Mouse (Mus musculus) hindbrain, postnatal 0 days (tissue): ENCODE measurements around the gene Npw. TPM values are rescaled to one million over a fixed set of nuclear protein-coding genes. Genes with fewer than 3 reads are reported as not detected.

Experiments
- ATAC-seq: fragments of 200-750 bp; cut with Nextera tagmentation; 2 replicates; pipeline ENCODE4 v1.8.0; 2017; ENCODE audit warnings: mild to moderate bottlenecking, moderate TSS enrichment, moderate library complexity
- DNase-seq: peaks from one replicate; pipeline ENCODE4 v3.0.0-alpha.2; 2015; ENCODE audit warnings: low spot score
- H3K27ac ChIP-seq: fragments of 300-500 bp; sonication (generic); 2 replicates; pipeline ENCODE4 v1.5.1; 2014; ENCODE audit warnings: mild to moderate bottlenecking
- H3K27me3 ChIP-seq: fragments of 300-500 bp; sonication (generic); 2 replicates; pipeline ENCODE4 v1.6.1; 2014; ENCODE audit warnings: low read length, mixed read lengths; ENCODE audit not compliant: insufficient read depth
- H3K36me3 ChIP-seq: fragments of 300-500 bp; sonication (generic); 2 replicates; pipeline ENCODE4 v1.6.1; 2014; ENCODE audit warnings: low read length, mixed read lengths; ENCODE audit not compliant: insufficient read depth
- H3K4me1 ChIP-seq: fragments of 300-500 bp; sonication (generic); 2 replicates; pipeline ENCODE4 v1.6.1; 2014; ENCODE audit warnings: antibody characterized with exemption, low read length, mixed read lengths; ENCODE audit not compliant: insufficient read depth
- H3K4me2 ChIP-seq: fragments of 300-500 bp; sonication (generic); 2 replicates; pipeline ENCODE4 v1.6.1; 2014; ENCODE audit warnings: low read depth, mild to moderate bottlenecking, low read length, moderate library complexity, mixed read lengths
- H3K4me3 ChIP-seq: fragments of 300-500 bp; sonication (generic); 2 replicates; pipeline ENCODE4 v1.5.1; 2014; ENCODE audit warnings: low read length
- H3K9ac ChIP-seq: fragments of 300-500 bp; sonication (generic); replicated peaks from 2 replicates; pipeline ENCODE4 v1.6.1; 2014; ENCODE audit warnings: mild to moderate bottlenecking, low read length, moderate library complexity, mixed read lengths
- H3K9me3 ChIP-seq: fragments of 300-500 bp; sonication (generic); 2 replicates; pipeline ENCODE4 v1.6.1; 2016; ENCODE audit warnings: low read length, mixed read lengths
- CTCF ChIP-seq: IDR thresholded peaks from 2 replicates; pipeline ENCODE4 v1.5.1; 2016; ENCODE audit warnings: antibody characterized with exemption, control low read depth, low read depth
- WGBS: fragments of 180-500 bp; shearing (Covaris S2); extraction: QIAGEN DNeasy Blood & Tissue Kit; methylation state at CpG from one replicate; pipeline ENCODE4 v1.1.7; 2014; 5-methylcytosine and 5-hydroxymethylcytosine counted together
- polyA plus RNA-seq: library from polyadenylated mRNA; unstranded; fragments of >200 nt; fragmentation: Nextera tagmentation; extraction: Ambion mirVana; gene quantifications from 2 replicates; pipeline ENCODE4 v1.2.1, GENCODE M21; 2015
- total RNA-seq: library from RNA; depleted of rRNA; stranded (reverse); fragments of >200 nt; gene quantifications from 2 replicates; pipeline ENCODE4 v1.2.3, GENCODE M21; 2014

The Npw gene
- total and polyA plus RNA-seq, 2 experiments from 2014 or later, result 0.65 to 0.78 TPM

DNA sequence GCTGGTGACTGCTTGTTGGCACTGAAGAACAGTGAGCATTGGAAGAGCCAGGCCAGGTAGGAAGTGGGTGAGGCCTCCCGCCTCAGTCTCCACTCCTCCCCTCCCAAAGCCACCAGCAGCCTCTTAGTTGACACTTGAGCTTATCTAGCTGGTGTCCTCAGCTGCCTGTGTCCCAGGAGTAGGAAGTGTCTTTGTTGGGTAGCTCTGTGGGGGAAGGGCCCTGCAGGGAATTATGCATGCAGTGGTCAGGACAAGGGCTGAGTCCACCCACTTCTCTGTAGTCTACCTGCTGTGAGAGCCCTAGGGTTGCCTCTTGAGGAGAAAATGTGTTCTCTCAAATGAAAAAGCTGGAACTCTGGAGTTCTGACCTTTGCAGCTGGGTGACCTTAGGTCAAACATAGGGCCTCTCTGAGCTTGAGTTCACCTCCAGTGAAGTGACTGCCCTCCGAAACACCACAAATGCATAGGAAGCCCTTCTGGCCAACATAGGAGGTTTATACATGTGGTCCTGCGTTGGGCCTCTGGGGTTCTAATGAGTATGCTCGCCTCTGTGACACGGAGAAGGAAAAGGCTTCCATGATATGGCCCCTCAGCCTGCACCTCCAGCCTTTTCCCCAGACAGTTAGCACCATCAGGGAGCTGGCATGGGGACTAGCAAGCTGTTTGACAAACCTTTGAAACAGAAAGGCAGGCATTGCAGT, 21.3 kb downstream of the Npw start:
- H3K4me1 ChIP-seq, result 0 out of 2 replicates have a peak, but pooled peaks cover under 1% of the 10 kb centered on the region
- 0 out of 2 replicates have a peak, but pooled peaks cover 16% of the 10 kb centered on the region for H3K36me3 ChIP-seq
- H3K4me2 ChIP-seq, result no peak overlapping the region
- H3K9me3 ChIP-seq, result no peaks in the 10 kb centered on the region
- no peaks in the 10 kb centered on the region for H3K27me3 ChIP-seq
- no peak for TF ChIP-seq CTCF
- no peak overlapping the region for H3K27ac ChIP-seq
- WGBS, result 60% methylated on average over 5 of the region's 5 CpGs
- ATAC-seq (no peak), DNase-seq (no peak)
- H3K4me3 ChIP-seq, result no peak overlapping the region
- no peak overlapping the region for H3K9ac ChIP-seq

- ATAC-seq (no peak), DNase-seq (no peak)
- Histone ChIP-seq H3K9ac (no peak overlapping the region), H3K9me3 (no peaks in the 10 kb centered on the region), H3K4me1 (peaks cover 4% of the 10 kb centered on the region; the same call in 1 of the 2 replicates), H3K27me3 (no peaks in the 10 kb centered on the region), H3K4me2 (no peak overlapping the region), H3K27ac (no peak overlapping the region), H3K36me3 (peaks cover 18% of the 10 kb centered on the region; the same call in 1 of the 2 replicates), H3K4me3 (no peak overlapping the region)
- TF ChIP-seq CTCF, result no peak
- WGBS, result 94% methylated on average over 5 of the region's 5 CpGs
These were observed 22.6 kb downstream of the Npw start for GRCm38 (mm10) chr17:24635694-24636093.

GRCm38 (mm10) chr17:24635024-24635423, 23.2 kb downstream of the Npw start:
- H3K27ac ChIP-seq, result no peak overlapping the region
- 89% methylated on average over 4 of the region's 4 CpGs for WGBS
- peaks cover 23% of the 10 kb centered on the region; the same call in 1 of the 2 replicates for H3K36me3 ChIP-seq
- ATAC-seq (no peak), DNase-seq (no peak)
- no peak overlapping the region for H3K4me2 ChIP-seq
- H3K9ac ChIP-seq, result no peak overlapping the region
- no peak for TF ChIP-seq CTCF
- H3K27me3 ChIP-seq, result no peaks in the 10 kb centered on the region
- H3K9me3 ChIP-seq, result no peaks in the 10 kb centered on the region
- H3K4me1 ChIP-seq, result peaks cover 4% of the 10 kb centered on the region; the same call in 1 of the 2 replicates
- H3K4me3 ChIP-seq, result no peak overlapping the region

DNA sequence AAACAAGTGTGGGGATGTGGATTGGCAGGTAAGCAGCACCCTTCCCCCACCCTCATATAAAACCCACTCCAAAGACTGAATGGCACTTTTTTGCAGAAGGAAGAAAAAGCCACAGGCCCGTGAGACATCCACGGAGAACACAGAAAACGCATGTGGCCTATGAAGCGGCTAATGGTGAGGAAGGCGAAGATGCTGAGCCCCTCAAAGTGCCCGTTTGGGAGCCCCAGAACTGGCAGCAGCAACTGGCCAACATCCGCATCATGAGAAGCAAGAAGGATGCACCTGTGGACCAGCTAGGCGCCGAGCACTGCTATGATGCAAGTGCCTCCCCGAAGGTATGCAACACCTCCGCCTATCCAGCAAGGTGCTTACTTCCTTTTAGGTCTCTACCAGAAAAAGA, 24.4 kb downstream of the Npw start:
- peak overlapping the region; percentile 84; the same call in 1 of the 2 replicates for H3K27ac ChIP-seq
- no peak for DNase-seq
- peaks cover 19% of the 10 kb centered on the region; the same call in 1 of the 2 replicates for H3K36me3 ChIP-seq
- ATAC-seq, result no peak
- no peak overlapping the region for H3K4me3 ChIP-seq
- H3K9me3 ChIP-seq, result no peaks in the 10 kb centered on the region
- H3K4me1 ChIP-seq, result peaks cover 4% of the 10 kb centered on the region; the same call in 1 of the 2 replicates
- no peak for TF ChIP-seq CTCF
- 96% methylated on average over 11 of the region's 11 CpGs for WGBS
- no peak overlapping the region for H3K4me2 ChIP-seq
- no peak overlapping the region for H3K9ac ChIP-seq
- no peaks in the 10 kb centered on the region for H3K27me3 ChIP-seq

DNA sequence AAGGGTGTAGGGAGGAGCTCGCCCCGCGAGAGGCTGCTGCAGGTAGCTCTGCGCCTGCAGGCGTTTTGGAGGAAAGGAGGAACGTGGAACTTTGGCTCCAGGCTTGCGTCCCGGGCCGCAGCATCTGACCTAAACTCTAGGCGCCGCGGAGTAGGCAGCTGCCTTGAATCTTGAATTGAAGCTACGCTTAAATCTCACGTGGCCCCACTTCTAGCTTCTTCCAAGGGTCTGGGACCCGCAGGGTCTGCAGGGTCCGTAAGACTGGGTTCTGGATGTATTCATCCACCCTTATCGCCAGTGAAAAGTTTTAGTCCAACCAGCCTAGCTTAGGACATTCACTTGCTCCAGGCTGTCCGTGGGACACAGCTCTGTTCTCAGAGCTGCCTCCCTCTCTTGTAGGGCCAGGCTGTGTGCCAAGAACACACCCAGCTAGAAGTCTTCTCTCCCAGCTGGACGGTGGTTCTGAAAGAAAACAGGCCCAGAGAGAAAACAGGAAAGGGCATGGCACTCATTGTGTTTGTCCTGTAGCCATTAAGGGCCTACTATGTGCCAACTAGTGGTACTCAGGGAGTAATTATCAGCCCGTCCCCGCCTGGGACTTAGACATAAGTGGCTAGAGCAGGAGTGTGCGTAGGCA, 25.3 kb downstream of the Npw start:
- Histone ChIP-seq H3K27me3 (no peaks in the 10 kb centered on the region), H3K9ac (peak overlapping the region; percentile 64), H3K4me2 (peak overlapping the region; percentile 89), H3K27ac (peak overlapping the region; percentile 84), H3K9me3 (no peaks in the 10 kb centered on the region), H3K36me3 (peaks cover 25% of the 10 kb centered on the region), H3K4me1 (peaks cover 4% of the 10 kb centered on the region; the same call in 1 of the 2 replicates), H3K4me3 (peak overlapping the region; percentile 63)
- WGBS, result 11% methylated on average over 22 of the region's 22 CpGs
- DNase-seq (peak; percentile 49), ATAC-seq (peak; percentile 39)
- TF ChIP-seq CTCF, result no peak

GRCm38 (mm10) chr17:24632167-24632812, 26.0 kb downstream of the Npw start, which contains the start of the genes Tsc2 and Nthl1:
Gene Tsc2, minus strand, starts transcription at chr17:24632630.
Gene Nthl1, plus strand, starts transcription at chr17:24632680.
- peak; percentile 94 for DNase-seq
- H3K36me3 ChIP-seq, result peaks cover 30% of the 10 kb centered on the region
- H3K27ac ChIP-seq, result peak within 1 kb of the TSS; percentile 84
- ATAC-seq, result peak; percentile 92
- no peak for TF ChIP-seq CTCF
- H3K9me3 ChIP-seq, result no peaks in the 10 kb centered on the region
- peak within 1 kb of the TSS; percentile 64 for H3K9ac ChIP-seq
- H3K27me3 ChIP-seq, result no peaks in the 10 kb centered on the region
- peak within 1 kb of the TSS; percentile 63 for H3K4me3 ChIP-seq
- H3K4me2 ChIP-seq, result peak within 1 kb of the TSS; percentile 89
- peaks cover 4% of the 10 kb centered on the region; the same call in 1 of the 2 replicates for H3K4me1 ChIP-seq
- 2% methylated on average over 51 of the region's 51 CpGs for WGBS
